Mouse (Mus musculus) frontal cortex, postnatal 36 days (tissue): ENCODE results near the gene Dock11.

Experiments
- DNase-seq, 2 experiments: peaks; one replicate each; pipeline ENCODE4 v3.0.0; 2022; ENCODE audit warnings: low spot score in 2 of 2

The Dock11 gene

DNA sequence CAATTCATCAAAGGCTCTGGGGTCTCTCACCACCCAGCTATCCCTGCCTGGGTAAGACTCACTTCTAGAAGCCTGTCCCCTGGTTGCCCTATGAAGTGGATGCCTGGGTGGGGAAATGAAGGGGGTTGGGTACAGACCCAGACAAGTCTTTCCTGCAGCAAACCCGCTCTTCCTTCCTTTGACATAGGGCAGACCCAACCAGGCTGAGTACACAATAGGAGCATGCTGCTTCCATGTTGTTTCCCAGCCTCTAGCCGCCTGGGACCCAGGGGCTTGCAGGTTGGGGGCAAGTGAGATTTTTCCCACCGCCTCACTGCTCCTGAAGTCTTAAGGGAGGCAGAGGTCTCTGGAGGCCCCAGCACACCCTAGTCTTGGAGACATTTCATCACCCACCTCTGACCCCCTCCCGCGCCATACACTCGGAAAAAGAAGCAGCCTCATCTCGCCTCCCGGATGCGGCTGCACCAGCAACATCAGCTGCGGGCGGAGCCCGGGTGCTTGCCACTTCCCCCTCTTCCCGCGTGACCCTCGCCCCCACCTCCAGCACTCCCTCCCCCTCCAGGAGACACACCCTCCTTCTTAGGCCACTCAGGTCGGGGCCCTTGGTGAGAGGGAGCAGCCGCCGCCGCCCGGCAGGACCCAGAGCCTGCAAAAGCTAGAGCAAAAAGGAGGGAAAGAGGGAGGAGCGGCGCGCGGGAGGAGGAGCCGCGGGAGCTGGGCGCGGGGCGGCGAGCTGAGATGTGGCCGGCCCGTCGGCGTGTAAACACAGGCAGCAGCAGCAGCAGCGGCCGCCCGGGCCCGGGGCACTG, at the start of gene Dock11:
TSS of gene Dock11 (plus strand) at position 746 of the 809 bp plus-strand sequence.
- DNase-seq, result peak; percentile 11 to 28

DNA sequence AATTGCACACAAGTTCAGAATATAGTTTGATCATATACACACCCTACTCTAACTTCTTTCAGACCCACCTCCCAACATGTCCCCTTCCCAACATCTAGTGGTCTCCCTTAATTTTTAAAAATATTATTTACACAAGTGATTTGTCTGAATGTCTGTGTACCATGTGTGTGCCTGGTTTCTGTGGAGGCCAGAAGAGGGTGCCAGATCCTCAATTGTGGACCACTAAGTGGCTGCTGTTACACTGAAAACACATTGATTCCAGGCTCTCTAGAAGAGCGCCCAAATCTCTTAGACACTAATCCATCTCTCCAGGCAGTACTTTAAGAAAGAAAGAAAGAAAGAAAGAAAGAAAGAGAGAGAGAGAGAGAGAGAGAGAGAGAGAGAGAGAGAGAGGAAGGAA, 8.9 kb upstream of the Dock11 start:
- DNase-seq, result no peak

DNA sequence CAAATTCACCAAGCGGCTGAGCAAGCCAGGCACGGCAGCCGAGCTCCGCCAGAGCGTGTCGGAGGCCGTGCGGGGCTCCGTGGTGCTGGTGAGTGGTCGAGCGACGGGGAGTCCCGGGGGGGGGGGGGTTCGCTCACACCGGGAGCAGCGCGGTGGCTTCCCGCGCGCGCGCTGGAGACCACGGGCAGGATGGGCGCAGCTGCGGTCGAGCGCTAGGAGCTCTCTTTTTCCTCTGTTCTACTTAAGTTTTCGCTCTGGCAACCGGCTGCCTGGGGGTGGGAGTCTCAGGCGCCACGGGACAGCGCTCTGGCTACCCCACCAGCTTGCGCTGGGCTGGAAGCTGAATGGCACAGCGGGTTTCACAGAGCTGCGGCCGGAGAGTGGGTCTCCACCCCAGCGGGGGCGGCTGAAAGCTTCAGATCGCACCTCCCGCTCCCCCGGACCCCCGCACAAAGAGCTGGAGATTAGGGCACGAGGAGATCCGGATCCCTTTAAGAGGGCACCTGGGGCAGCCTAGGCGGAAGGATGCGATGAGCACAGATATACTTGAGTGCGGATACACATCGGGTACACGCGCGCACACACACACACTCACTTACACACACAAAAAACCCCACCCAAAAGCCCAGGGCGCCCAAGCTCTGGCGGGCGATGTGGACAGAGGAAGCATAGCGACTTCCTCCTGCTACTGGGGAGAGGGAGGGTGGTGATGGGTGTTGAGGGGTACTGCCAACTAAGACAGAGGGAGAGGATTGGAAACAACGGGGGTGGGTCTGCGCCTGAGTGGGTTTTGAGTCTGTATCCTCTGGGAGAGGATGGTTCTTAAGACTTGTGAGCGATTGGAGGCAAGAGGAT, 540 bp downstream of the Dock11 start:
- peak; percentile 1 to 10 for DNase-seq

DNA sequence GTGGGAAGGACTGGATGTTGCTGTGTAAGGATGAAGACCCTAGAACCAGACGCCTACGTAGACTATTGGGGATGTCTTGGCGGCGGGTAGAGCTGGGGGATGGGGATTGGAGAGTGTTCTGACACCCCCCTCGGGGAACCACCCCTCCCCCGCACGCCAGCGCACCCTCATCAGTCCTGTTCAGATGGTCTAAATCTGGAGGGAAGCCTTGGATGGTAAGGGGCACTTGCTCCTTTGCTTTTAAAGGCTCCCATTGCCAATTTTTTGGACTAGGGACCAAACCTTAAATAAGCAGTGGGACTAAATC, 1.1 kb downstream of the Dock11 start:
- DNase-seq, result peak in 1 of 2 experiments; percentile 7

DNA sequence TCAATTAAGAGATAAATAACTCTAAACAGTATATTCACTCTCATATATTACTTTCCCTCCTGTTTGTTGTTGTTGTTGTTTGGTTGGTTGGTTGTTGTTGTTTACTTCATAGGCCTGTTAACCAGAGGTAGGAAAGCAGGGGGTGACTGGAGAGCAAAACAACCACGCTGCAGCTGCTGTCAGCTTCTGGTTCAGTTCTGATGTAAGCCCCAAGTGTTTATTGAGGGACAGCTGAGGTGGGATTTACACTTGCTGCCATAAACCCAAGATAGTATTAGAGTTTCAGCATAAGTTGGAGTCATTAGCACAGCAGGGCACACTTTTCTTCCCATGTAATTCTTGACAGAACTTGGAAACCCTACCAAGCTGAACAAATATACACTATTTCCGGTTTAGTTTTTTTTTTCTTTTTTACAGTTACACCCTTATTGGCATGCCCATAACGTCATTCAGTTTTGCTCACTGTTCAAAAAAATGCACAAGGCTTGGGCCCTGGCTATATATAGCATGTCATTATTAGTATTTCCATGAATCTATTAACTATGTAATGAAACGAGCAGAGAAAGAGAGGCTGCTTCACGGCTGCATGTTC, 3.0 kb downstream of the Dock11 start:
- no peak for DNase-seq

DNA sequence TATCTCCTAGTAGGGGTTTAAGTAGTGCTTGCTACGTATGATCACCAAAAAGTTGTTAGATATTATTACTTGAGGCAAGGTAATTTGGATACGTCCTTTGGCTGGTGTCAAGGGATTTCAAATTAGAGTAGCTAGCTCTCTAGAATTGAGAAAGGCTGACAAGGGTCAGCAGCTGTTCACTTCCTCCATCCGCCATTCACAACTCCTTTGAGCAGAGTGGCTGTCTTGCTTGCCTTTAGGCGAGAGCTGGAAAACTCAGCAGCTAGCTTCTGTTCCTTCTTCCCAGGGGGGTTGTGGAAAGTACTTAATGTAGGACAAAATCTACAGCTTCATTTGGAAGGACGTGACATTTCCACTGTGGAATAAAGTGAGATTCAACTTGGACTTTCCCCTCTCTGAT, 3.7 kb downstream of the Dock11 start:
- DNase-seq, result no peak

DNA sequence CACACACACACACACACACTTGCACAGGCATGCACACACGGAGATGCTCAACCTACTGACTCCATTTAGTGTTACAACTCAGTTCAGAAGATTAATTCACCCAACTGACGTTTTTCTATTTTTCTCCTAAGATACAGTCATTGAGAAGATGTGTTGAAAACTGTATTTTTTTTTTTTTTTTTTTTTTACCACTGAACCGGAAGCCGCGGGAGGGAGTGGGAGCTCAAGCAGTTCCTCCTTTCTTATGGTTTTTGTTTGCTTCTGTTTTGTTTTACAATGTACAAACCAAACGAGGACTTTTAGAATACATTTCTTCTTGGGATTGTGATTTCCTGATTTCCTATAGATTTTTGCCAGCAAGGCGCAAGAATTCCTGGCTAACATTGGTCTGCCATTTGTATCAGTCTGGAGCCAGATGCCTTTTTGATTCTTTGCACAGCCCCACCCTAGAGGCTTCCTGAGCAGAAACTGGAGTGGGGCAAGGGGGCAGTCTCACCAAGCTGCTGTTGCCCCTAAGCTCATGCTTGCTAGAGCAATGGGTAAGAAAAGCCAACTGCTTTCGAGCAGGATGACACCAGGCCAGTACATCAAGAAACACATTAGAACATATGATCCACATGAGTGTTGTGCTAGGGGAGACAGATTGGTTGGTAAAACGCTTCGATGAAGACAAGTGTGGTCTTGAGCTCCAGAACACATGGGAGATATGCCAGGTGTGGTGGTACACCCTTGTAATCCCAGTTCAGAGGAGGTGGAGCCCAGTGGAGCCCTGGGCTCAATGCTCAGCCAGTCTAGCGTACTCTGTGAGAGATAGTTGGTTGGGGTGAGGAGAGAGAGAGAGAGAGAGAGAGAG, 9.2 kb downstream of the Dock11 start:
- DNase-seq, result no peak

DNA sequence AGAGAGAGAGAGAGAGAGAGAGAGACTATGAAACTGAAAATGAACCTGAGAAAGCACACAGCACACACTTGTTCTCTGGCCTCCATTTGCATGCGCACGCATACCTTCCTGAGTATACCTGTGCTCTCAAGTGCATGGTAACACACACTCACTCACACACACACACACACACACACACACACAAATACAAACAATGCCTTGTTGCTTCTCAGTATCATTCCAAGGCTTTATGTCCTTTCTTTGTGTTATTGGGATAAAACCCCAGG, 9.8 kb downstream of the Dock11 start:
- no peak for DNase-seq

DNA sequence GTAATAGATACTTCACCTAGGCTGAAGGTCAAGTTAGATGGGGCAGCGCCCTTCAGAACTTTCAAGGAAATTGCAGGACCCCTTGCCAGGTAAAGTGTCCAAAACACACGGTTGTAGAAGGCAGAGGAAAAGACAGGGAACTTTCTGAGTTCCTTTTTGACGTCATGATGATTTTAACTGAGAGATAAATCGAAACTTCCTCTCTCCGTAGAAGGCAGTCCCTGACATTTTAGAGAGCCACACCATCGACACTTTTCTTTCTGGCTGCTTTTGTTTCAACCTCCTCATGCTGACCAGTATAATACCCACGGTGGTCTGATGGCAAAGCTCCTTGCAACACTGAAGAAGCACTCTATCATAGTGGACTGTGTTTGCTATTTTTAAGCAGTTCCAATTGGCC, 15.7 kb downstream of the Dock11 start:
- DNase-seq, result no peak

DNA sequence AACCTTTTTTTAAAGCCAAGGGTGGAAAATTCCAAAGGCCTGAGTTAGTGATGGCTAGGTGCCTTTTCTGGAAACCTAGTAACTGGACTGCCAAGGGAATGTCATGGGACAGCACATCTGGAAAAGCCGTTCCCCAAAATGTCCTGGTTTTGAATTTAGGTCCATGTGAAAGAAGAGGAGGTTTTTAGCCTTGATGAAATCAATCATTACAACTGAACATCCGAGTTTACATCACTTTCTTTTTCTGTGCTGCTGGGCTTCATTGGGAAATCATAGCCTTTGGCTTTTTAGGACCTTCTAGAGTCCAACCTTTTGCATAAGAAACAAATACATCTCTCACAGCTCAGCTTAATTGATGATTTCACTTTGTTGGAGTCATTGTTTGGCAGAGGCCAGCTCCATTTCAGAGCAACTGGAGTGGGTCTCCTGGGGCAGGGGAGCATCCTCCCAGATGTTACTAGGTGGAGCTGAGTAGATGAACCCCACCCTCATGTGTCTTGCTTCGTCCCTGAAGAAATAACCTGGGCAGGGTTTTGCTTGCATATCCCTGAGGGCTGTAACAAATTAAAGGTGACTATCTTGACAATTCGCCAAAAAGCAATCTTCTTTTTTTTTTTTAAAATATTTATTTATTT, 18.2 kb downstream of the Dock11 start:
- no peak for DNase-seq

DNA sequence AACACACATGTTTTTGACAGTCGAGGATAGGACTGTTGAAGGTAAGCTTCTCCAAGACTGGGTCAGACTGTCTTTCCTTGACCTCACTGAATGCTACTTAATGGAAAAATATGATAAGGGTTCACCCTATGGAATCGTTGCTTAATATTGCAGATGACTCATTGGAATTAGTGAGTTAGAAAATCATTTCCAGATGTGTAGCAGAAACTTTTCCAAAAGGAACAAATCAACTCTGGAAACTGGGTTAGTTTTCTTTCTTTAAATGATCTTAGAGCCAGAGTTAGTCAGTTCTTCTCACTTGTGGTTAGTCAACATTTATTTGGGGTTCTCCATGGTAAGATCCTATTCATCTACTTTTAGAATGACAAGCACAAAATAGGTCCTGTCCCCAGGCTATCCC, 30.9 kb downstream of the Dock11 start:
- DNase-seq, result no peak

DNA sequence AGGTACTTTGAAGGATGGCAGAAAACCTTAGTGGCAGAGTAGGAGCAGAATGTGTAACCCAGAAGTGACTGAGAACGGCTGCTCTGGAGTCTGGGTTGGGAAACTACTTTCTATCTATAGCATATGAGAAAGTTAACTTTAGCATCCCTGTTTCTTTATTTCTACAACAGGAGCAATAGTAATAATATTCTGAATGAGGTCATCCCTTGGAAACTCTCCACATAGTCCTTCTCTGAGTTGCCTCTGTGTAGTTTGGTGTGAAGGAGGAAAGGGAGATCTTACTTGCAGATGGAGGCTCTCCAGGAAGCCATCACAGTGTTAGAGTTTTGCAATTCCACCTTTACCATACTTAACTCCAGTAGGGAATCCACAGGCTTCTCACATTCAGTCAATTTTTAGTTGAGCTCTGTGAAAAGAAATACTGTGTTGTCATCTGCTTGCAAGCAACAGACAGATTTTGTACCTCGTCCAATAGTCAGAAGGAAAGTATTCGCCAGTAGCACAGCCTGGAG, 31.5 kb downstream of the Dock11 start:
- DNase-seq, result no peak

DNA sequence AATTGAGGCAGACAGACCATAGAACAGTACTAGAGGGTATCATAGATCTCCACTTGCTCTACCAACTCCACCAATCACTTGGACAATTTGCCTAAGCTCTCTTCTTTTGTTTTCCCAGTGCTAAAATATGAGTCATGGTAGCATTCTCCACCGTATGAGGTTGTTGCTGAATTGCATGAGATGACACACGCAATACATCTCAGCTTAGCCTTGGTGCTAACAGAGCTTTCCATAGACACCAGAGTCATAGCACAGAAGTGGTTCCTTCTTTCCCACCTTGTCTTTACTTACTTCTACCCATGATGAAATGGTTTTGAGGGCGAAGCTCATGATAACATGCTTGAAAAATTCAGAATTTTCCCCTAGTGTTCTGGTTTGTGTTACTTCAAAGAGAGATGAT, 33.3 kb downstream of the Dock11 start:
- no peak for DNase-seq

DNA sequence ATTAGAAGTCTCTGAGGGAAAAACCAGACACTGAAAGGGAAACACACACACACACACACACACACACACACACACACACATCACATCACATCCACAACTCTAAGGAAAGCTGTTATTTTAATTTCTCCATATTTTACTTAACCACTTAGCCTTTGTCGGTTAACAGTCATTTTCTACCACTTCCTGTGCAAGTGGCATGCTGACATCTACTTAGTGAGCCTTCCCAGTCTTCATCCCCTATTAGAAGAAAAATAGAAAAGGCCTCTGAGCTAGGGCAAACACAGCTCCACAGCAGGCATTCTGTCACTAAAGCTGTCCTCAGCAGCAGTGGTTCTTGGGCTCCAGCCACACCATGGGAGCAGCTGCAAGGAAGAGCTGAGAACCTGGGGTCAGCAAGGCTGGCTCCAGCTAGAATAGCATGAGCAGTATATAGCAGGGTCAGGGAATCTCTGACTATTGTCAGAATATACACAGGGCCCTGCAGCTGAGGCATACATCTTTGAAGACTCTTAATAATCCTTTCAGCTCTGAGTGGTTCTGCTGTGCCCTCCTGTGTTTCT, 36.2 kb downstream of the Dock11 start:
- no peak for DNase-seq

DNA sequence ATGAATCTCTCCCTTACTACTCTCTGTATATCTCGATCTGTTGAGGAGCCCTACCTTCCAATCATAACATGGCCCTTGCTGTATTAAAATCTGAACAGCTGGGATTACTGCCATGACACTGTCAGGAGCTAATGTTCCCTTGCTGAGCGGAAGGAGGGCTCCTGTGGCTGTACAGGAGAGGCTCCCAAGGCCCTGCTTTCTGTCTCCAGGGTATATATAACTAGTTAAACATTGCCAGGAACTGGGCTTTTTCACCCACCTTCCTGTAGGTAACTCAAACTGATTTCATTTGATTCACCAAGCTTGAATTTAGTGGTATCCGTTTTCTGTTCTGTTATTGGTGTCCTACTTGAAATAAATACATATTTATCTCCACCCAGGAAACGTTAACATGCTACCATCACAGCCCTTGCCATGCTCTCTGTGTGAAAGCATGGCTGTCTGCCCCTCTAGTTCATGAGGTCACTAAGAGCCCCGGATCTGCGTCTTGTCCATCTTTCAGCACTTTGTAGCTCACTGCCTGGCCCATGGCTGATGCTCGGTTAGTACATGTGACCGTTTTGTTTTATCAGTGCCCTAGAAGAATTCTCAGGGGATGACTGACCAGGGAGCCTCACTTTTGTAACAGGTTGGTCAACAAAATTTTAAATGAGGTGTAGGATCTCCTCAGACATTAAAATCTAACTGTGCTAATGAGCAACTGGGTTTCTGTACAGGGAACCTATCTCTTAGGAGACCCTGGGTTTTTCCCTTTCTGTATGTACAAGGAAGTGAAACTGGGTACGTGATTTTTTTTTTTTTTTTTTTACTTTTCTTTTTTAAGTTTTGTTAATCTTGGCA, 41.7 kb downstream of the Dock11 start:
- DNase-seq, result no peak

DNA sequence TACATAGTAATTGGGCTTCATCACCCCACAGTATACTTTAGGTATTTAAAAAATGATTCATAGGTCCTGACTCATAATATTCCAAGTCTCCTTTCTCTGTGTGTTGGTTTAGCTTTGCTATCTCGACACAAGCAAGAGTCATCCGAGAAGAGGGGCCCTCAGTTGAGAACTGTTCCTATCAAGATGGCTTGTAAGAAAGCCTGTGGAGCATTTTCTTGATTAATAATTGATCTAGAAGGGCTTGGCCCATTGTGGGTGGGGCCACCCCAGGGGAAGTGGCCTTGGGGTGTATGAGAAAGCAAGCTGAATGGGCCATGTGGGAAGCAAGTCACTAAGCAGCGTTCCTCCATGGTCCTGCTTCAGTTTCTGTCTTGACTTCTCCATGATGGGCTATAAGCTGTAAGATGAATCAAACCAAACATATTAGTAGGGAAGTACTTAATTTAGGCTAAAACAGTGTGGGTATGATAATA, 42.3 kb downstream of the Dock11 start:
- DNase-seq, result no peak

DNA sequence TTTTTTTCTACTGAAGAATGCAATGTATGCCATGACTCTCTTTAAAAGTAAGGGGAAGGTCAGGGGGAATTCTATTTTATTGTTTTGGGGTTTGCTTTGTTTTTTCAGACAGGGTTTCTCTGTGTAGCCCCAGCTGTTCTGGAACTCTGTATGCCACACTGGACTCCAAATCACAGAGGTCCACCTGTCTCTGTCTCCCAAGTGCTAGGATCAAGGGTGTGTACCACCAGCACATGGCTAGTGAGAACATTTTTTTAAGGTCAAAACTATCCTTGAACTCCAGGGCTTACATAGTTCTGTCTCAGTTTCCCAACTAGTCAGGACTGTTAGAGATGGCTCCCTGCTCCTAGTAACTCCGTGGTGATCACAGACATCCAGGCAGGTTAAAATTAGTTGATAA, 43.3 kb downstream of the Dock11 start:
- DNase-seq, result no peak

DNA sequence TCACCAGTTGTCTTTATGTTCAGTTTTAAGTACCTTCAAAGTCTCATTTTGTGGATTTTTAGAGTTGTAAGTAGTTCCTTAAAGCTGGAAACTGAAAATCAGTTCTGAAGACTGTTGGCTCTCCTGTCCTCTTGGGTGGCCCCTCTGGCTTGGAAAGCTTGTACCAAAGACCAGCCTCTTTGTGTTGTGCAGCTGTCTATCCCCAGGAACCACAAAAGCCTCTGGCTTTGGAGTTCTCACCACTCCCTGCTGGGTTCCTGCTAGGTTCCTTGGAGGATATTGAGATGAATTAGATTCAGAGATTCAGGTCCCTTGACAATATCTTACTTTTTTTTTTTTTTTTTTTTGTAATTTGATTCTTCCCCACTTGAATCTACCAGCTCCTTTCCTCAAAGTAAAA, 44.3 kb downstream of the Dock11 start:
- no peak for DNase-seq

DNA sequence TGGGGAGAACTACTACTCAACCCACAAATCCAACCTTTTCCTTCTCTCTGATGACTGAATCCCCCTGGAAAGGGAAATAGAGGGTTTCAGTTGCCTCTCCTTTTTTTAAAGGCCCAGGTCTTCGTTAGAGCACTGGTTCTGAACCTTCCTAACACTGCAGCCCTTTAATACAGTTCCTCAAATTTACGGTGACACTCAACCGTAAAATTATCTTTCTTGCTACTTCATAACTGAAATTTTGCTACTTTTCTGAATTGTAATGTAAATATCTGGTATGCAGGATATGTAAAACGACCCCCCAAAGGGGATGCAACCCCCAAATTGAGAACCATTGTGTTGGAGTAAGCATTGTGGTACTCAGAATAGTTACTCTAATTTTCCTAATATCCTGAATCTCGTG, 49.5 kb downstream of the Dock11 start:
- DNase-seq, result no peak

DNA sequence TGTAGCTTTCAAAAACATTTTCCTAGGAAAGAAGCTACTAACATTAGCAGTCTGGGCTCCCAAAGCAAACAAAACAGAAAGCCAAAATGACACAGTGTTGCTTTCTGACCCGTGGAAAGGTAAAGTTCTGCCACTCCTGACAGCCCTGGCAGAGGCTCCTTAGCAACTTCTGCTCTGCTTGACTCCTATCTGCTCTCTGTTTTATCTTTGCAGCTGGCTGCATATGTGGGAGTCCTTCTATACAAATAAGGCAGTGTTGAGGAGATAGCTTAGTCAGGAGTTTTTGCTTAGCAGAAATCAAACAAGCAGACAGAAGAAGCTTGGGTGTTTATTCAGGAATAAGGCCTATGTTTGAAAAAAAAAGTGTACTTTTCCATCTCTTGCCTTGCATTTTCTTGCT, 57.8 kb downstream of the Dock11 start:
- DNase-seq, result no peak
